Mouse (Mus musculus) spleen, postnatal 36 days (tissue): ENCODE results near the gene Gm10719.
"Not testable (repeated sequence)": the region's sequence is repeated elsewhere in the genome, so short reads cannot be mapped to it uniquely, and the experiment has no call there.

Experiments used
- DNase-seq, 2 experiments: peaks; one replicate each; pipeline ENCODE4 v3.0.0; 2022; ENCODE audit warnings: low spot score in 2 of 2, mixed read lengths in 1 of 2

The Gm10719 gene

GRCm38 (mm10) chr9:3017108-3017507 is at the start of gene Gm10719:
TSS of gene Gm10719 (plus strand) at chr9:3017408.
- DNase-seq: not testable (repeated sequence)

GRCm38 (mm10) chr9:3000445-3000972 is 16.7 kb upstream of the Gm10719 start, which contains the start of gene Gm10722:
TSS of gene Gm10722 (plus strand) at chr9:3000922.
- peak; percentile 9 to 26 for DNase-seq

DNA sequence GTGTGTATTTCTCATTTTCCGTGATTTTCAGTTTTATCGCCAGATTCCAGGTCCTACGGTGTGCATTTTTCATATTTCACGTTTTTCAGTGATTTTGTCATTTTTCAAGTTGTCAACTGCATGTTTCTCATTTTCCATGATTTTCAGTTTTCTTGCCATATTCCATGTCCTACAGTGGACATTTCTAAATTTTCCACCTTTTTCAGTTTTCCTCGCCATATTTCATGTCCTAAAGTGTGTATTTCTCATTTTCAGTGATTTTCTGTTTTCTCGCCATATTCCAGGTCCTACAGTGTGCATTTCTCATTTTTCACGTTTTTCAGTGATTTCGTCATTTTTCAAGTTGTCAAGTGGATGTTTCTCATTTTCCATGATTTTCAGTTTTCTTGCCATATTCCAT is 16.2 kb upstream of the Gm10719 start:
- DNase-seq: peak; percentile 49 to 55

GRCm38 (mm10) chr9:3001948-3002659 is 15.1 kb upstream of the Gm10719 start:
- peak; percentile 100 for DNase-seq

- peak in 1 of 2 experiments; percentile 26 for DNase-seq
Observed at GRCm38 (mm10) chr9:3002794-3003396, 14.3 kb upstream of the Gm10719 start, which contains the start of gene Gm11168. TSS of gene Gm11168 (plus strand) at chr9:3003346.

DNA sequence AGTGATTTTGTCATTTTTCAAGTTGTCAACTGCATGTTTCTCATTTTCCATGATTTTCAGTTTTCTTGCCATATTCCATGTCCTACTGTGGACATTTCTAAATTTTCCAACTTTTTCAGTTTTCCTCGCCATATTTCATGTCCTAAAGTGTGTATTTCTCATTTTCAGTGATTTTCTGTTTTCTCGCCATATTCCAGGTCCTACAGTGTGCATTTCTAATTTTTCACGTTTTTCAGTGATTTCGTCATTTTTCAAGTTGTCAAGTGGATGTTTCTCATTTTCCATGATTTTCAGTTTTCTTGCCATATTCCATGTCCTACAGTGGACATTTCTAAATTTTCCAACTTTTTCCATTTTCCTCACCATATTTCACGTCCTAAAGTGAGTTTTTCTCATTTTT is 11.0 kb upstream of the Gm10719 start:
- DNase-seq: not testable (repeated sequence)

DNA sequence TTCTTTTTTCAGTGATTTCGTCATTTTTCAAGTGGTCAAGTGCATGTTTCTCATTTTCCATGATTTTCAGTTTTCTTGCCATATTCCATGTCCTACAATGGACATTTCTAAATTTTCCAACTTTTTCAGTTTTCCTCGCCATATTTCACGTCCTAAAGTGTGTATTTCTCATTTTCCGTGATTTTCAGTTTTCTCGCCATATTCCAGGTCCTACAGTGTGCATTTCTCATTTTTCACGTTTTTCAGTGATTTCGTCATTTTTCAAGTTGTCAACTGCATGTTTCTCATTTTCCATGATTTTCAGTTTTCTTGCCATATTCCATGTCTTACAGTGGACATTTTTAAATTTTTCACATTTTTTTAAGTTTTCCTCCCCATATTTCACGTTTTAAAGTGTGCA is 10.6 kb upstream of the Gm10719 start:
- DNase-seq: peak; percentile 89 to 94

DNA sequence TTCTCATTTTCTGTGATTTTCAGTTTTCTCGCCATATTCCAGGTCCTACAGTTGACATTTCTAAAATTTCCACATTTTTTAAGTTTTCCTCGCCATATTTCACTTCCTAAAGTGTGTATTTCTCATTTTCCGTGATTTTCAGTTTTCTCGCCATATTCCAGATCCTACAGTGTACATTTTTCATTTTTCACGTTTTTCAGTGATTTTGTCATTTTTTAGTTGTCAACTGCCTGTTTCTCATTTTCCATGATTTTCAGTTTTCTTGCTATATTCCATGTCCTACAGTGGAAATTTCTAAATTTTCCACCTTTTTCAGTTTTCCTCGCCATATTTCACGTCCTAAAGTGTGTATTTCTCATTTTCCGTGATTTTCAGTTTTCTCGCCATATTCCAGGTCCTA is 9.9 kb upstream of the Gm10719 start:
- not testable (repeated sequence) for DNase-seq

- not testable (repeated sequence) for DNase-seq
Observed at GRCm38 (mm10) chr9:3009331-3009730, 7.9 kb upstream of the Gm10719 start.

DNA sequence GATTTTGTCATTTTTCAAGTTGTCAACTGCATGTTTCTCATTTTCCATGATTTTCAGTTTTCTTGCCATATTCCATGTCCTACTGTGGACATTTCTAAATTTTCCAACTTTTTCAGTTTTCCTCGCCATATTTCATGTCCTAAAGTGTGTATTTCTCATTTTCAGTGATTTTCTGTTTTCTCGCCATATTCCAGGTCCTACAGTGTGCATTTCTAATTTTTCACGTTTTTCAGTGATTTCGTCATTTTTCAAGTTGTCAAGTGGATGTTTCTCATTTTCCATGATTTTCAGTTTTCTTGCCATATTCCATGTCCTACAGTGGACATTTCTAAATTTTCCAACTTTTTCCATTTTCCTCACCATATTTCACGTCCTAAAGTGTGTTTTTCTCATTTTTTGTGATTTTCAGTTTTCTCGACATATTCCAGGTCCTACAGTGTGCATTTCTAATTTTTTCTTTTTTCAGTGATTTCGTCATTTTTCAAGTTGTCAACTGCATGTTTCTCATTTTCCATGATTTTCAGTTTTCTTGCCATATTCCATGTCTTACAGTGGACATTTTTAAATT is 5.1 kb upstream of the Gm10719 start:
- not testable (repeated sequence) for DNase-seq

DNA sequence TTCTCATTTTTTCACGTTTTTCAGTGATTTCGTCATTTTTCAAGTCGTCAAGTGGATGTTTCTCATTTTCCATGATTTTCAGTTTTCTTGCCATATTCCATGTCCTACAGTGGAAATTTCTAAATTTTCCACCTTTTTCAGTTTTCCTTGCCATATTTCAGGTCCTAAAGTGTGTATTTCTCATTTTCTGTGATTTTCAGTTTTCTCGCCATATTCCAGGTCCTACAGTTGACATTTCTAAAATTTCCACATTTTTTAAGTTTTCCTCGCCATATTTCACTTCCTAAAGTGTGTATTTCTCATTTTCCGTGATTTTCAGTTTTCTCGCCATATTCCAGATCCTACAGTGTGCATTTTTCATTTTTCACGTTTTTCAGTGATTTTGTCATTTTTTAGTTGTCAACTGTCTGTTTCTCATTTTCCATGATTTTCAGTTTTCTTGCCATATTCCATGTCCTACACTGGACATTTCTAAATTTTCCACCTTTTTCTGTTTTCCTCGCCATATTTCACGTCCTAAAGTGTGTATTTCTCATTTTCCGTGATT is 4.4 kb upstream of the Gm10719 start, which contains the start of gene Gm10721:
TSS of gene Gm10721 (plus strand) at position 408 of the 547 bp plus-strand sequence.
- DNase-seq: not testable (repeated sequence)

DNA sequence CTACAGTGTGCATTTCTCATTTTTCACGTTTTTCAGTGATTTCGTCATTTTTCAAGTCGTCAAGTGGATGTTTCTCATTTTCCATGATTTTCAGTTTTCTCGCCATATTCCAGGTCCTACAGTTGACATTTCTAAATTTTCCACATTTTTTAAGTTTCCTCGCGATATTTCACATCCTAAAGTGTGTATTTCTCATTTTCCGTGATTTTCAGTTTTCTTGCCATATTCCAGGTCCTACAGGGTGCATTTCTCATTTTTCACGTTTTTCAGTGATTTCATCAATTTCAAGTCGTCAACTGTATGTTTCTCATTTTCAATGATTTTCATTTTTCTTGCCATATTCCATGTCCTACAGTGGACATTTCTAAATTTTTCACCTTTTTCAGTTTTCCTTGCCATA is 1.9 kb upstream of the Gm10719 start, which contains the start of gene Gm10720:
TSS of gene Gm10720 (plus strand) at position 301 of the 400 bp plus-strand sequence.
- not testable (repeated sequence) for DNase-seq

DNA sequence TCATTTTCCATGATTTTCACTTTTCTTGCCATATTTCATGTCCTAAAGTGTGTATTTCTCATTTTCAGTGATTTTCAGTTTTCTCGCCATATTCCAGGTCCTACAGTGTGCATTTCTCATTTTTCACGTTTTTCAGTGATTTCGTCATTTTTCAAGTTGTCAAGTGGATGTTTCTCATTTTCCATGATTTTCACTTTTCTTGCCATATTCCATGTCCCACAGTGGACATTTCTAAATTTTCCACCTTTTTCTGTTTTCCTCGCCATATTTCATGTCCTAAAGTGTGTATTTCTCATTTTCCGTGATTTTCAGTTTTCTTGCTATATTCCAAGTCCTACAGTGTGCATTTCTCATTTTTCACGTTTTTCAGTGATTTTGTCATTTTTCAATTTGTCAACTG is 1.3 kb upstream of the Gm10719 start:
- DNase-seq: peak; percentile 18 to 44

DNA sequence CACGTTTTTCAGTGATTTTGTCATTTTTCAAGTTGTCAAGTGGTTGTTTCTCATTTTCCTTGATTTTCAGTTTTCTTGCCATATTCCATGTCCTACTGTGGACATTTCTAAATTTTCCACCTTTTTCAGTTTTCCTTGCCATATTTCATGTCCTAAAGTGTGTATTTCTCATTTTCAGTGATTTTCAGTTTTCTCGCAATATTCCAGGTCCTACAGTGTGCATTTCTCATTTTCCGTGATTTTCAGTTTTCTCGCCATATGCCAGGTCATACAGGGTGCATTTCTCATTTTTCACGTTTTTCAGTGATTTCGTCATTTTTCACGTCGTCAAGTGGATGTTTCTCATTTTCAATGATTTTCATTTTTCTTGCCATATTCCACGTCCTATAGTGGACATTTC is 1.7 kb downstream of the Gm10719 start:
- peak; percentile 30 to 100 for DNase-seq

DNA sequence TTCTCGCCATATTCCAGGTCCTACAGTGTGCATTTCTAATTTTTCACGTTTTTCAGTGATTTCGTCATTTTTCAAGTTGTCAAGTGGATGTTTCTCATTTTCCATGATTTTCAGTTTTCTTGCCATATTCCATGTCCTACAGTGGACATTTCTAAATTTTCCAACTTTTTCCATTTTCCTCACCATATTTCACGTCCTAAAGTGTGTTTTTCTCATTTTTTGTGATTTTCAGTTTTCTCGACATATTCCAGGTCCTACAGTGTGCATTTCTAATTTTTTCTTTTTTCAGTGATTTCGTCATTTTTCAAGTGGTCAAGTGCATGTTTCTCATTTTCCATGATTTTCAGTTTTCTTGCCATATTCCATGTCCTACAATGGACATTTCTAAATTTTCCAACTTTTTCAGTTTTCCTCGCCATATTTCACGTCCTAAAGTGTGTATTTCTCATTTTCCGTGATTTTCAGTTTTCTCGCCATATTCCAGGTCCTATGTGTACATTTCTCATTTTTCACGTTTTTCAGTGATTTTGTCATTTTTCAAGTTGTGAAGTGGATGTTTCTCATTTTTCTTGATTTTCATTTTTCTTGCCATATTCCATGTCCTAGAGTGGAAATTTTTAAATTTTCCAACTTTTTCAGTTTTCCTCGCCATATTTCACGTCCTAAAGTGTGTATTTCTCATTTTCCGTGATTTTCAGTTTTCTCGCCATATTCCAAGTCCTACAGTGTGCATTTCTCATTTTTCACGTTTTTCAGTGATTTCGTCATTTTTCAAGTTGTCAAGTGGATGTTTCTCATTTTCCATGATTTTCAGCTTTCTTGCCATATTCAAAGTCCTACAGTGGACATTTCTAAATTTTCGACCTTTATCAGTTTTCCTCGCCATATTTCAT is 2.9 kb downstream of the Gm10719 start:
- DNase-seq: peak; percentile 86 to 94

- peak; percentile 84 to 89 for DNase-seq
Observed at GRCm38 (mm10) chr9:3022316-3023008, 5.3 kb downstream of the Gm10719 start.

- DNase-seq: peak; percentile 44 to 72
Observed at GRCm38 (mm10) chr9:3023312-3023984, 6.2 kb downstream of the Gm10719 start, which contains the start of gene Gm10718. TSS of gene Gm10718 (plus strand) at chr9:3023547.

DNA sequence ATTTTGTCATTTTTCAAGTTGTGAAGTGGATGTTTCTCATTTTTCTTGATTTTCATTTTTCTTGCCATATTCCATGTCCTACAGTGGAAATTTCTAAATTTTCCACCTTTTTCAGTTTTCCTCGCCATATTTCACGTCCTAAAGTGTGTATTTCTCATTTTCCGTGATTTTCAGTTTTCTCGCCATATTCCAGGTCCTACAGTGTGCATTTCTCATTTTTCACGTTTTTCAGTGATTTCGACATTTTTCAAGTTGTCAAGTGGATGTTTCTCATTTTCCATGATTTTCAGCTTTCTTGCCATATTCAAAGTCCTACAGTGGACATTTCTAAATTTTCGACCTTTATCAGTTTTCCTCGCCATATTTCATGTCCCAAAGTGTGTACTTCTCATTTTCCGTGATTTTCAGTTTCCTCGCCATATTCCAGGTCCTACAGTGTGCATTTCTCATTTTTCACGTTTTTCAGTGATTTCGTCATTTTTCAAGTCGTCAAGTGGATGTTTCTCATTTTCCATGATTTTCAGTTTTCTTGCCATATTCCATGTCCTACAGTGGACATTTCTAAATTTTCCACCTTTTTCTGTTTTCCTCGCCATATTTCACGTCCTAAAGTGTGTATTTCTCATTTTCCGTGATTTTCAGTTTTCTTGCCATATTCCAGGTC is 6.9 kb downstream of the Gm10719 start:
- DNase-seq: peak; percentile 87 to 91

- DNase-seq: peak; percentile 74 to 85
Observed at GRCm38 (mm10) chr9:3024912-3025467, 7.8 kb downstream of the Gm10719 start, which contains the start of gene Gm10717. TSS of gene Gm10717 (plus strand) at chr9:3025417.
